In genomic region chr1:79571912-79572311, GRCm38 (mm10) we compare ENCODE assay signal across 28 mouse cellular contexts.
DNase-seq lines count a peak whose midpoint lies in the region; ATAC-seq and TF ChIP-seq lines count a peak whose summit lies in the region.
"Had no signal": no experiment of that assay in that cellular context is flagged by ENCODE, and none has a peak within 500 bp of the region (broad histone marks: within the 10 kb centered on the region; RNA-seq: fewer than 3 reads in every experiment).

No protein-coding gene starts in this region.

- H3K9me3 ChIP-seq in hindbrain, postnatal 0 days (ENCODE audit: low read length): no peaks in the 10 kb centered on the region
- H3K9me3 ChIP-seq in hindbrain, embryonic 11.5 days (ENCODE audit: control insufficient read depth, low read length): no peaks in the 10 kb centered on the region
- H3K9me3 ChIP-seq: embryonic facial prominence, embryonic 10.5 days; embryonic facial prominence, embryonic 15.5 days; forebrain, embryonic 12.5 days; heart, embryonic 10.5 days; hindbrain, embryonic 13.5 days; limb, embryonic 10.5 days; limb, embryonic 15.5 days; liver, embryonic 13.5 days; neural tube, embryonic 15.5 days had no signal

- TF ChIP-seq CTCF in hindbrain, postnatal 0 days (IDR thresholded peaks at IDR 0.05; ENCODE audit: low read depth): no peak

- no peaks in the 10 kb centered on the region for H3K36me3 ChIP-seq in hindbrain, postnatal 0 days (ENCODE audit: insufficient read depth, low read length)
- no peaks in the 10 kb centered on the region for H3K36me3 ChIP-seq in hindbrain, embryonic 11.5 days (ENCODE audit: control insufficient read depth, insufficient read depth, low read length)
- H3K36me3 ChIP-seq: embryonic facial prominence, embryonic 10.5 days; embryonic facial prominence, embryonic 15.5 days; forebrain, embryonic 12.5 days; heart, embryonic 10.5 days; hindbrain, embryonic 13.5 days; limb, embryonic 10.5 days; limb, embryonic 15.5 days; liver, embryonic 13.5 days; neural tube, embryonic 15.5 days had no signal

- no peaks in the 10 kb centered on the region for H3K4me1 ChIP-seq in hindbrain, postnatal 0 days (ENCODE audit: insufficient read depth, low read length)
- H3K4me1 ChIP-seq in hindbrain, embryonic 11.5 days (replicated peaks; ENCODE audit: control insufficient read depth, insufficient read depth, low read length): no peaks in the 10 kb centered on the region
- H3K4me1 ChIP-seq: embryonic facial prominence, embryonic 10.5 days; embryonic facial prominence, embryonic 15.5 days; forebrain, embryonic 12.5 days; heart, embryonic 10.5 days; hindbrain, embryonic 13.5 days; limb, embryonic 10.5 days; limb, embryonic 15.5 days; liver, embryonic 13.5 days; neural tube, embryonic 15.5 days had no signal

- 83% methylated on average over 4 of the region's 4 CpGs for WGBS in hindbrain, postnatal 0 days
- WGBS in hindbrain, embryonic 11.5 days: 79% methylated on average over 4 of the region's 4 CpGs

- DNase-seq in hindbrain, postnatal 0 days (ENCODE audit: low spot score): peak; percentile 20
- no peak for DNase-seq in hindbrain, embryonic 11.5 days (ENCODE audit: low spot score)
- DNase-seq in ZHBTc4 (ENCODE audit: low read depth, low spot score): peak; percentile 12
- DNase-seq in thymus, postnatal 25 days: no peak
- DNase-seq in frontal cortex, postnatal 25 days (ENCODE audit: low spot score in 2 of 2): no peak
- DNase-seq: adrenal gland, postnatal 10 days; cerebellum, adult 11-12 months; cerebellum, postnatal 14 days; gastrocnemius, postnatal 25 days; heart, postnatal 36 days; kidney, adult 18-20 months; kidney, postnatal 36 days; liver, embryonic 13.5 days; lung, adult 18-20 months; lung, postnatal 4 days; thymus, adult 2 months; thymus, postnatal 4 days had no signal

- no peak overlapping the region for H3K4me2 ChIP-seq in hindbrain, postnatal 0 days (ENCODE audit: low read depth, low read length)
- H3K4me2 ChIP-seq in hindbrain, embryonic 11.5 days (replicated peaks; ENCODE audit: low read depth, low read length): no peak overlapping the region
- H3K4me2 ChIP-seq: embryonic facial prominence, embryonic 15.5 days; forebrain, embryonic 12.5 days; hindbrain, embryonic 13.5 days; limb, embryonic 15.5 days; liver, embryonic 13.5 days; neural tube, embryonic 15.5 days had no signal

- H3K4me3 ChIP-seq in hindbrain, postnatal 0 days (ENCODE audit: low read length): no peak overlapping the region
- H3K4me3 ChIP-seq in hindbrain, embryonic 11.5 days (ENCODE audit: low read depth, low read length): no peak overlapping the region
- H3K4me3 ChIP-seq: embryonic facial prominence, embryonic 10.5 days; embryonic facial prominence, embryonic 15.5 days; forebrain, embryonic 12.5 days; heart, embryonic 10.5 days; hindbrain, embryonic 13.5 days; limb, embryonic 10.5 days; limb, embryonic 15.5 days; liver, embryonic 13.5 days; neural tube, embryonic 15.5 days had no signal

- H3K27ac ChIP-seq in hindbrain, postnatal 0 days: no peak overlapping the region
- H3K27ac ChIP-seq in hindbrain, embryonic 11.5 days (ENCODE audit: low read depth, low read length): no peak overlapping the region
- H3K27ac ChIP-seq: embryonic facial prominence, embryonic 10.5 days; embryonic facial prominence, embryonic 15.5 days; forebrain, embryonic 12.5 days; heart, embryonic 10.5 days; hindbrain, embryonic 13.5 days; limb, embryonic 10.5 days; limb, embryonic 15.5 days; liver, embryonic 13.5 days; neural tube, embryonic 15.5 days had no signal

- ATAC-seq in hindbrain, postnatal 0 days: no peak
- ATAC-seq in hindbrain, embryonic 11.5 days (ENCODE audit: low FRiP score): no peak
- ATAC-seq in CD4-positive, CD25-positive, alpha-beta regulatory T cell, adult 4 months: peak; percentile 80
- ATAC-seq in inflammation-experienced regulatory T-cells, adult 6 months: peak; percentile 77
- ATAC-seq: lung, postnatal 0 days had no signal

- no peaks in the 10 kb centered on the region for H3K27me3 ChIP-seq in hindbrain, postnatal 0 days (ENCODE audit: insufficient read depth, low read length)
- H3K27me3 ChIP-seq in hindbrain, embryonic 11.5 days (ENCODE audit: control insufficient read depth, insufficient read depth, low read length): no peaks in the 10 kb centered on the region
- H3K27me3 ChIP-seq: embryonic facial prominence, embryonic 15.5 days; forebrain, embryonic 12.5 days; hindbrain, embryonic 13.5 days; limb, embryonic 15.5 days; liver, embryonic 13.5 days; neural tube, embryonic 15.5 days had no signal

- no peak overlapping the region for H3K9ac ChIP-seq in hindbrain, postnatal 0 days (replicated peaks; ENCODE audit: low read length)
- H3K9ac ChIP-seq in hindbrain, embryonic 11.5 days (ENCODE audit: low read depth, low read length): no peak overlapping the region
- H3K9ac ChIP-seq: embryonic facial prominence, embryonic 15.5 days; forebrain, embryonic 12.5 days; hindbrain, embryonic 13.5 days; limb, embryonic 15.5 days; liver, embryonic 13.5 days; neural tube, embryonic 15.5 days had no signal

Comparison
In these comparisons a context has a peak if more than half of its experiments do, and no peak if none do; other contexts are left out.
1. DNase-seq: peak in hindbrain, postnatal 0 days (single experiment) and ZHBTc4 (single experiment); none in hindbrain, embryonic 11.5 days (single experiment), thymus, postnatal 25 days (single experiment) and frontal cortex, postnatal 25 days (0 of 2).
2. ATAC-seq: peak in CD4-positive, CD25-positive, alpha-beta regulatory T cell, adult 4 months (single experiment) and inflammation-experienced regulatory T-cells, adult 6 months (single experiment); none in hindbrain, postnatal 0 days (single experiment) and hindbrain, embryonic 11.5 days (single experiment).